ENCODE assay signal across 8 mouse cellular contexts in the genomic region with DNA sequence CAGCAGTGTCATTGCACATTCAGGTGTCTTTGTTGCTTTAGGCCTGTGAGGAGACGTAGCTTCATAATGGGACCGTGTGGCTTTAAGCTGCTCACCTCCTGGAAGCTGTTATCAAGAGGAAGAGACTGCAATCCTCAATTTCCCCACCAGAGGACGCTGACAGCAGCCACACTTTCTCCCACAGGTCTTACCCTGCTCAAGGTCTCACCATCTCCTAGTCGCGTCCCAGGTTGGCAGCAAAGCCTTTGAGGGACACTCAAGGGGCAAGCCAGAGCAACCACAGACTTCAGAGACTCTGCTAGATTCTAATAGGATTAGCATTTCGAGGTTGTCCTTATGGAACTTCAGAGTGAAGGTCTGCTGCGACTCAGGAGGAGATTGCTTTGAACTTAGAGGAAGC.
DNase-seq lines count a peak whose midpoint lies in the region; ATAC-seq and TF ChIP-seq lines count a peak whose summit lies in the region.
"Had no signal": no experiment of that assay in that cellular context is flagged by ENCODE, and none has a peak within 500 bp of the region (broad histone marks: within the 10 kb centered on the region; RNA-seq: fewer than 3 reads in every experiment).

No protein-coding gene starts in this region.

- WGBS in kidney, postnatal 0 days: 39% methylated on average over 7 of the region's 7 CpGs
- WGBS in lung, adult 2 months: 34% methylated on average over 7 of the region's 7 CpGs
- WGBS in thymus, adult 2 months: 35% methylated on average over 7 of the region's 7 CpGs

- no peak overlapping the region for H3K4me2 ChIP-seq in kidney, postnatal 0 days (ENCODE audit: low read length)
- H3K4me2 ChIP-seq: limb, embryonic 13.5 days had no signal

- intact Hi-C loops in heart, postnatal 36 days (cut with DNase I): no loop called here

- no peak overlapping the region for H3K27ac ChIP-seq in kidney, postnatal 0 days
- H3K27ac ChIP-seq in MEL (ENCODE audit: control insufficient read depth, low read depth, low read length): no peak overlapping the region
- no peak overlapping the region for H3K27ac ChIP-seq in thymus, adult 2 months (ENCODE audit: control insufficient read depth, insufficient read depth, low read length)
- H3K27ac ChIP-seq: limb, embryonic 13.5 days had no signal

- peak; percentile 72 for TF ChIP-seq RAD21 in MEL (IDR thresholded peaks at IDR 0.05; ENCODE audit: low read depth, low read length)

- H3K27me3 ChIP-seq in kidney, postnatal 0 days (ENCODE audit: insufficient read depth, low read length): no peaks in the 10 kb centered on the region
- no peaks in the 10 kb centered on the region for H3K27me3 ChIP-seq in MEL (ENCODE audit: control insufficient read depth in 1 of 2, insufficient read depth in 2 of 2, low read length in 2 of 2)
- no peaks in the 10 kb centered on the region for H3K27me3 ChIP-seq in thymus, adult 2 months (ENCODE audit: control insufficient read depth, insufficient read depth, low read length)

- peak; percentile 60 for TF ChIP-seq CTCF in kidney, postnatal 0 days (IDR thresholded peaks at IDR 0.05; ENCODE audit: low read depth)
- peak; percentile 70 to 84 (median 76) for TF ChIP-seq CTCF in MEL (IDR thresholded peaks at IDR 0.05 in 2 of 3, conservative IDR thresholded peaks at IDR 0.05 in 1 of 3; ENCODE audit: control insufficient read depth in 1 of 3, insufficient read depth in 1 of 3, low read depth in 2 of 3, low read length in 3 of 3, poor library complexity in 1 of 3, severe bottlenecking in 1 of 3)
- TF ChIP-seq CTCF in lung, adult 2 months (IDR thresholded peaks at IDR 0.05; ENCODE audit: insufficient read depth, low read length): peak; percentile 64
- TF ChIP-seq CTCF in thymus, adult 2 months (IDR thresholded peaks at IDR 0.05; ENCODE audit: borderline replicate concordance, control insufficient read depth, extremely low read depth, insufficient read depth, low read length, poor library complexity): no peak

- TF ChIP-seq POLR2A in MEL (IDR thresholded peaks at IDR 0.05; ENCODE audit: control insufficient read depth in 1 of 2, insufficient read depth in 1 of 2, low read depth in 1 of 2, low read length in 2 of 2, poor library complexity in 1 of 2): no peak
- TF ChIP-seq POLR2A in lung, adult 2 months (IDR thresholded peaks at IDR 0.05; ENCODE audit: borderline replicate concordance, extremely low read depth, low read depth, low read length): no peak
- no peak for TF ChIP-seq POLR2A in thymus, adult 2 months (IDR thresholded peaks at IDR 0.05; ENCODE audit: control insufficient read depth, extremely low read depth, insufficient read depth, low read length, poor library complexity)

- no peak for DNase-seq in kidney, postnatal 0 days (ENCODE audit: low spot score)
- DNase-seq in kidney, adult 8-10 months: no peak
- peak; percentile 75 for DNase-seq in MEL (ENCODE audit: low read depth, low spot score)
- DNase-seq in adrenal gland, postnatal 36 days: peak; percentile 13 to 36
- DNase-seq in lung, adult 2 months: peak; percentile 5
- DNase-seq in thymus, adult 2 months: no peak
- DNase-seq in heart, postnatal 36 days: no peak

- no peak overlapping the region for H3K9ac ChIP-seq in kidney, postnatal 0 days (ENCODE audit: low read depth, low read length)
- no peak overlapping the region for H3K9ac ChIP-seq in MEL (ENCODE audit: control insufficient read depth, low read depth, low read length, poor library complexity, severe bottlenecking)
- H3K9ac ChIP-seq: limb, embryonic 13.5 days had no signal

- TF ChIP-seq EP300 in MEL (IDR thresholded peaks at IDR 0.05; ENCODE audit: low read depth in 1 of 2, low read length in 2 of 2): no peak

- no peak overlapping the region for H3K4me3 ChIP-seq in kidney, postnatal 0 days (replicated peaks; ENCODE audit: low read depth, low read length)
- no peak overlapping the region for H3K4me3 ChIP-seq in MEL (ENCODE audit: control insufficient read depth in 1 of 2, insufficient read depth in 1 of 2, low read depth in 2 of 2, low read length in 2 of 2)
- no peak overlapping the region for H3K4me3 ChIP-seq in lung, adult 2 months (replicated peaks; ENCODE audit: extremely low read depth, low read depth, low read length)
- H3K4me3 ChIP-seq in thymus, adult 2 months (ENCODE audit: control insufficient read depth, insufficient read depth, low read length): no peak overlapping the region
- H3K4me3 ChIP-seq: limb, embryonic 13.5 days had no signal

- peaks cover 6% of the 10 kb centered on the region; the same call in 1 of the 2 replicates for H3K4me1 ChIP-seq in kidney, postnatal 0 days (replicated peaks; ENCODE audit: insufficient read depth, low read length)
- H3K4me1 ChIP-seq in MEL (ENCODE audit: control insufficient read depth in 1 of 2, insufficient read depth in 2 of 2, low read length in 2 of 2): peaks cover 0 to 6% of the 10 kb centered on the region in 2 experiments; a peak in 1 of 4 replicates
- no peaks in the 10 kb centered on the region for H3K4me1 ChIP-seq in lung, adult 2 months (ENCODE audit: control insufficient read depth, insufficient read depth, low read length)
- H3K4me1 ChIP-seq in thymus, adult 2 months (replicated peaks; ENCODE audit: control insufficient read depth, insufficient read depth, low read length): no peaks in the 10 kb centered on the region

- ATAC-seq in kidney, postnatal 0 days (replicated peaks; ENCODE audit: low FRiP score, low read depth): no peak

- no peaks in the 10 kb centered on the region for H3K79me2 ChIP-seq in MEL (ENCODE audit: control insufficient read depth, insufficient read depth, low read length, poor library complexity)

- no peaks in the 10 kb centered on the region for H3K9me3 ChIP-seq in kidney, postnatal 0 days (replicated peaks; ENCODE audit: low read length)
- no peaks in the 10 kb centered on the region for H3K9me3 ChIP-seq in MEL (replicated peaks; ENCODE audit: insufficient read depth, low read length)
- H3K9me3 ChIP-seq: limb, embryonic 13.5 days had no signal

- no peaks in the 10 kb centered on the region for H3K36me3 ChIP-seq in kidney, postnatal 0 days (ENCODE audit: insufficient read depth, low read length)
- peaks cover 0 to 6% of the 10 kb centered on the region in 2 experiments; a peak in 2 of 4 replicates for H3K36me3 ChIP-seq in MEL (ENCODE audit: control insufficient read depth in 1 of 2, insufficient read depth in 2 of 2, low read length in 2 of 2)
- H3K36me3 ChIP-seq in thymus, adult 2 months (ENCODE audit: control insufficient read depth, insufficient read depth, low read length): no peaks in the 10 kb centered on the region
- H3K36me3 ChIP-seq: limb, embryonic 13.5 days had no signal

TF ChIP-seq in MEL, 35 proteins besides CTCF, POLR2A, EP300 and RAD21:
- TF ChIP-seq GATA1 (IDR thresholded peaks at IDR 0.05; ENCODE audit: low read depth, low read length) (peak; percentile 23; the same call in 1 of the 2 replicates), NELFE (IDR thresholded peaks at IDR 0.05; ENCODE audit: low read depth, low read length) (no peak), ZC3H11A (IDR thresholded peaks at IDR 0.05; ENCODE audit: low read depth, low read length) (peak; percentile 65), SMC3 (IDR thresholded peaks at IDR 0.05; ENCODE audit: low read depth, low read length) (peak; percentile 85)
TF ChIP-seq in MEL: peak in this region for 3.

Comparison
In these comparisons a context has a peak if more than half of its experiments do, and no peak if none do; other contexts are left out.
1. DNase-seq: peak in MEL (single experiment), adrenal gland, postnatal 36 days (2 of 2) and lung, adult 2 months (single experiment); none in kidney, postnatal 0 days (single experiment), kidney, adult 8-10 months (0 of 2), thymus, adult 2 months (single experiment) and heart, postnatal 36 days (0 of 2).